Mouse (Mus musculus): Measurements from ENCODE around the gene Magi2. TPM values are rescaled to one million over a fixed set of nuclear protein-coding genes. Genes with fewer than 3 reads are reported as not detected.

Gene Magi2
- total RNA-seq, 2 experiments from 2014 or later, result 0.51 TPM; not detected in 1

- ATAC-seq (replicated peaks; ENCODE audit: low FRiP score, poor library complexity, severe bottlenecking), result no peak
Measured at GRCm38 (mm10) chr5:19666416-19666815, 439.6 kb downstream of the Magi2 start.

- no peak for ATAC-seq (replicated peaks; ENCODE audit: low FRiP score, poor library complexity, severe bottlenecking)
Measured at GRCm38 (mm10) chr5:19717296-19717695, 490.5 kb downstream of the Magi2 start.

- ATAC-seq (replicated peaks; ENCODE audit: low FRiP score, poor library complexity, severe bottlenecking), result no peak
Measured at GRCm38 (mm10) chr5:19726277-19726676, 499.4 kb downstream of the Magi2 start.

GRCm38 (mm10) chr5:19745376-19745775 is 518.5 kb downstream of the Magi2 start:
- ATAC-seq (replicated peaks; ENCODE audit: low FRiP score, poor library complexity, severe bottlenecking), result no peak

GRCm38 (mm10) chr5:19745916-19746315 is 519.1 kb downstream of the Magi2 start:
- no peak for ATAC-seq (replicated peaks; ENCODE audit: low FRiP score, poor library complexity, severe bottlenecking)

GRCm38 (mm10) chr5:19746865-19747514 is 520.2 kb downstream of the Magi2 start:
- no peak for ATAC-seq (replicated peaks; ENCODE audit: low FRiP score, poor library complexity, severe bottlenecking)

GRCm38 (mm10) chr5:19747631-19748030 is 520.8 kb downstream of the Magi2 start:
- no peak for ATAC-seq (replicated peaks; ENCODE audit: low FRiP score, poor library complexity, severe bottlenecking)

- no peak for ATAC-seq (replicated peaks; ENCODE audit: low FRiP score, poor library complexity, severe bottlenecking)
Measured at GRCm38 (mm10) chr5:19779224-19779623, 552.4 kb downstream of the Magi2 start.

- ATAC-seq (replicated peaks; ENCODE audit: low FRiP score, poor library complexity, severe bottlenecking), result no peak
Measured at GRCm38 (mm10) chr5:19780076-19780475, 553.2 kb downstream of the Magi2 start.

GRCm38 (mm10) chr5:19785320-19785719 is 558.5 kb downstream of the Magi2 start:
- no peak for ATAC-seq (replicated peaks; ENCODE audit: low FRiP score, poor library complexity, severe bottlenecking)

GRCm38 (mm10) chr5:19787522-19788144 is 560.8 kb downstream of the Magi2 start:
- ATAC-seq (replicated peaks; ENCODE audit: low FRiP score, poor library complexity, severe bottlenecking), result no peak

- ATAC-seq (replicated peaks; ENCODE audit: low FRiP score, poor library complexity, severe bottlenecking), result no peak
Measured at GRCm38 (mm10) chr5:19803052-19803769, 576.4 kb downstream of the Magi2 start.

- no peak for ATAC-seq (replicated peaks; ENCODE audit: low FRiP score, poor library complexity, severe bottlenecking)
Measured at GRCm38 (mm10) chr5:19822502-19822901, 595.7 kb downstream of the Magi2 start.

- ATAC-seq (replicated peaks; ENCODE audit: low FRiP score, poor library complexity, severe bottlenecking), result no peak
Measured at GRCm38 (mm10) chr5:19825943-19826342, 599.1 kb downstream of the Magi2 start.

- ATAC-seq (replicated peaks; ENCODE audit: low FRiP score, poor library complexity, severe bottlenecking), result no peak
Measured at GRCm38 (mm10) chr5:19829341-19829740, 602.5 kb downstream of the Magi2 start.

- ATAC-seq (replicated peaks; ENCODE audit: low FRiP score, poor library complexity, severe bottlenecking), result no peak
Measured at GRCm38 (mm10) chr5:19862854-19863253, 636.0 kb downstream of the Magi2 start.

- ATAC-seq (replicated peaks; ENCODE audit: low FRiP score, poor library complexity, severe bottlenecking), result no peak
Measured at GRCm38 (mm10) chr5:19870406-19870805, 643.6 kb downstream of the Magi2 start.

GRCm38 (mm10) chr5:19891693-19892092 is 664.9 kb downstream of the Magi2 start:
- no peak for ATAC-seq (replicated peaks; ENCODE audit: low FRiP score, poor library complexity, severe bottlenecking)

- no peak for ATAC-seq (replicated peaks; ENCODE audit: low FRiP score, poor library complexity, severe bottlenecking)
Measured at GRCm38 (mm10) chr5:19895893-19896292, 669.1 kb downstream of the Magi2 start.

- ATAC-seq (replicated peaks; ENCODE audit: low FRiP score, poor library complexity, severe bottlenecking), result no peak
Measured at GRCm38 (mm10) chr5:19901625-19902024, 674.8 kb downstream of the Magi2 start.

- ATAC-seq (replicated peaks; ENCODE audit: low FRiP score, poor library complexity, severe bottlenecking), result no peak
Measured at GRCm38 (mm10) chr5:19906636-19907035, 679.8 kb downstream of the Magi2 start.

Measured in erythroblast, adult 5-6 weeks (primary cell).